Mouse (Mus musculus) adrenal gland, adult (tissue): ENCODE measurements around the gene Gpr19.

Experiments used
- DNase-seq, 2 experiments: peaks; one replicate each; pipeline ENCODE4 v3.0.0; 2022 to 2023; ENCODE audit warnings: low spot score in 1 of 2; ENCODE audit not compliant: inconsistent age in 2 of 2

The Gpr19 gene

GRCm38 (mm10) chr6:134854782-134855181, 43.6 kb downstream of the Gpr19 start:
- DNase-seq, result no peak

GRCm38 (mm10) chr6:134849985-134850384, 48.4 kb downstream of the Gpr19 start:
- peak; percentile 66 to 74 for DNase-seq

GRCm38 (mm10) chr6:134849461-134849860, 48.9 kb downstream of the Gpr19 start:
- no peak for DNase-seq

- peak in 1 of 2 experiments; percentile 58 for DNase-seq
Observed at GRCm38 (mm10) chr6:134848197-134848890, 50.0 kb downstream of the Gpr19 start.

GRCm38 (mm10) chr6:134847550-134847949, 50.8 kb downstream of the Gpr19 start:
- DNase-seq, result no peak

- peak; percentile 57 to 80 for DNase-seq
Observed at GRCm38 (mm10) chr6:134846308-134846707, 52.1 kb downstream of the Gpr19 start.

GRCm38 (mm10) chr6:134845726-134846125, 52.7 kb downstream of the Gpr19 start:
- no peak for DNase-seq

- peak; percentile 37 to 77 for DNase-seq
Observed at GRCm38 (mm10) chr6:134840346-134840745, 58.0 kb downstream of the Gpr19 start.

- no peak for DNase-seq
Observed at GRCm38 (mm10) chr6:134838111-134838510, 60.3 kb downstream of the Gpr19 start.

- DNase-seq, result no peak
Observed at GRCm38 (mm10) chr6:134834585-134835251, 63.7 kb downstream of the Gpr19 start.

- DNase-seq, result no peak
Observed at GRCm38 (mm10) chr6:134830776-134831175, 67.6 kb downstream of the Gpr19 start.

GRCm38 (mm10) chr6:134829786-134830700, 68.3 kb downstream of the Gpr19 start, which contains the start of gene Crebl2:
Gene Crebl2, plus strand, starts transcription at chr6:134830154.
- DNase-seq, result peak; percentile 100

GRCm38 (mm10) chr6:134822844-134823243, 75.5 kb downstream of the Gpr19 start:
- no peak for DNase-seq

- no peak for DNase-seq
Observed at GRCm38 (mm10) chr6:134820411-134820810, 78.0 kb downstream of the Gpr19 start.

GRCm38 (mm10) chr6:134819741-134820140, 78.6 kb downstream of the Gpr19 start:
- no peak for DNase-seq
